Comparison of ENCODE assay signal across 26 mouse cellular contexts in genomic region chr2:38734721-38735120, GRCm38 (mm10). TPM values are rescaled to one million over a fixed set of nuclear protein-coding genes. Genes with fewer than 3 reads are reported as not detected.
DNase-seq lines count a peak whose midpoint lies in the region; ATAC-seq and TF ChIP-seq lines count a peak whose summit lies in the region.
"Had no signal": no experiment of that assay in that cellular context is flagged by ENCODE, and none has a peak within 500 bp of the region (broad histone marks: within the 10 kb centered on the region; RNA-seq: fewer than 3 reads in every experiment).

No protein-coding gene starts in this region.

- H3K27ac ChIP-seq in forebrain, embryonic 14.5 days (ENCODE audit: low read depth, low read length) = no peak overlapping the region
- H3K27ac ChIP-seq in forebrain, embryonic 13.5 days = no peak overlapping the region
- H3K27ac ChIP-seq in kidney, embryonic 14.5 days (ENCODE audit: low read depth, low read length) = no peak overlapping the region
- H3K27ac ChIP-seq in lung, embryonic 14.5 days (ENCODE audit: low read depth) = no peak overlapping the region
- H3K27ac ChIP-seq: embryonic facial prominence, embryonic 13.5 days; forebrain, embryonic 12.5 days; gastrocnemius, adult 2 months; heart, embryonic 13.5 days; hindbrain, embryonic 10.5 days; layer of hippocampus, adult 2 months; left cerebral cortex, adult 2 months; liver, embryonic 12.5 days; neural tube, embryonic 13.5 days had no signal

- no peaks in the 10 kb centered on the region for H3K9me3 ChIP-seq in forebrain, embryonic 14.5 days (replicated peaks; ENCODE audit: control insufficient read depth, low read length)
- no peaks in the 10 kb centered on the region for H3K9me3 ChIP-seq in forebrain, embryonic 13.5 days (replicated peaks)
- no peaks in the 10 kb centered on the region for H3K9me3 ChIP-seq in kidney, embryonic 14.5 days (ENCODE audit: control insufficient read depth, low read length)
- no peaks in the 10 kb centered on the region for H3K9me3 ChIP-seq in lung, embryonic 14.5 days (ENCODE audit: low read depth, low read length)
- H3K9me3 ChIP-seq: embryonic facial prominence, embryonic 13.5 days; forebrain, embryonic 12.5 days; heart, embryonic 13.5 days; hindbrain, embryonic 10.5 days; liver, embryonic 12.5 days; neural tube, embryonic 13.5 days had no signal

- no peak for ATAC-seq in forebrain, embryonic 14.5 days
- no peak for ATAC-seq in forebrain, embryonic 13.5 days
- peak; percentile 30; the same call in 1 of the 2 replicates for ATAC-seq in kidney, embryonic 14.5 days (ENCODE audit: low FRiP score, low TSS enrichment)
- no peak for ATAC-seq in lung, embryonic 14.5 days (ENCODE audit: insufficient read depth)
- ATAC-seq: hindbrain, embryonic 16.5 days; intestine, embryonic 16.5 days; liver, embryonic 12.5 days; Patski had no signal

- no peak overlapping the region for H3K9ac ChIP-seq in forebrain, embryonic 14.5 days (ENCODE audit: low read length)
- H3K9ac ChIP-seq in forebrain, embryonic 13.5 days = no peak overlapping the region
- no peak overlapping the region for H3K9ac ChIP-seq in kidney, embryonic 14.5 days (ENCODE audit: low read depth, low read length)
- H3K9ac ChIP-seq in lung, embryonic 14.5 days = no peak overlapping the region
- H3K9ac ChIP-seq: embryonic facial prominence, embryonic 13.5 days; forebrain, embryonic 12.5 days; heart, embryonic 13.5 days; liver, embryonic 12.5 days; neural tube, embryonic 13.5 days had no signal

- H3K4me1 ChIP-seq in forebrain, embryonic 14.5 days (ENCODE audit: control insufficient read depth, insufficient read depth, low read length) = 0 out of 2 replicates have a peak, but pooled peaks cover 3% of the 10 kb centered on the region
- 0 out of 2 replicates have a peak, but pooled peaks cover 5% of the 10 kb centered on the region for H3K4me1 ChIP-seq in forebrain, embryonic 13.5 days
- H3K4me1 ChIP-seq in kidney, embryonic 14.5 days (ENCODE audit: control insufficient read depth, insufficient read depth, low read length) = 0 out of 2 replicates have a peak, but pooled peaks cover 5% of the 10 kb centered on the region
- no peaks in the 10 kb centered on the region for H3K4me1 ChIP-seq in lung, embryonic 14.5 days (ENCODE audit: insufficient read depth)
- H3K4me1 ChIP-seq: embryonic facial prominence, embryonic 13.5 days had no signal

- 70% methylated on average over 5 of the region's 5 CpGs for WGBS in forebrain, embryonic 14.5 days
- 73% methylated on average over 5 of the region's 5 CpGs for WGBS in forebrain, embryonic 13.5 days
- WGBS in kidney, embryonic 14.5 days = 22% methylated on average over 5 of the region's 5 CpGs
- 45% methylated on average over 5 of the region's 5 CpGs for WGBS in lung, embryonic 14.5 days

- H3K4me3 ChIP-seq in forebrain, embryonic 14.5 days (ENCODE audit: low read depth, low read length) = no peak overlapping the region
- no peak overlapping the region for H3K4me3 ChIP-seq in forebrain, embryonic 13.5 days
- H3K4me3 ChIP-seq in kidney, embryonic 14.5 days (ENCODE audit: low read length) = no peak overlapping the region
- no peak overlapping the region for H3K4me3 ChIP-seq in lung, embryonic 14.5 days (ENCODE audit: low read depth, low read length)
- H3K4me3 ChIP-seq: embryonic facial prominence, embryonic 13.5 days; forebrain, embryonic 12.5 days; gastrocnemius, adult 2 months; heart, embryonic 13.5 days; hindbrain, embryonic 10.5 days; layer of hippocampus, adult 2 months; left cerebral cortex, adult 2 months; liver, embryonic 12.5 days; neural tube, embryonic 13.5 days had no signal

- H3K27me3 ChIP-seq in forebrain, embryonic 14.5 days (replicated peaks; ENCODE audit: control insufficient read depth, insufficient read depth, low read length) = no peaks in the 10 kb centered on the region
- no peaks in the 10 kb centered on the region for H3K27me3 ChIP-seq in forebrain, embryonic 13.5 days
- H3K27me3 ChIP-seq in kidney, embryonic 14.5 days (ENCODE audit: control insufficient read depth, insufficient read depth, low read length) = peaks cover 2% of the 10 kb centered on the region; the same call in 1 of the 2 replicates
- no peaks in the 10 kb centered on the region for H3K27me3 ChIP-seq in lung, embryonic 14.5 days (ENCODE audit: insufficient read depth, low read length)
- H3K27me3 ChIP-seq: embryonic facial prominence, embryonic 13.5 days; forebrain, embryonic 12.5 days; heart, embryonic 13.5 days; liver, embryonic 12.5 days; neural tube, embryonic 13.5 days; Patski had no signal

- peak; percentile 7 for DNase-seq in forebrain, embryonic 14.5 days (ENCODE audit: low spot score)
- DNase-seq in kidney, adult 18-20 months = no peak
- DNase-seq in lung, embryonic 14.5 days = peak; percentile 44
- DNase-seq in lung, postnatal 36 days = no peak
- peak; percentile 72 for DNase-seq in testis, postnatal 14 days (ENCODE audit: low spot score)
- DNase-seq: adrenal gland, postnatal 10 days; cerebellum, adult 11 months; cerebellum, adult 9-10 months; gastrocnemius, adult 2 months; heart, postnatal 10 days; kidney, postnatal 25 days; lung, adult 18-20 months; lung, postnatal 10 days had no signal

- no peak for TF ChIP-seq CTCF in lung, embryonic 14.5 days (IDR thresholded peaks at IDR 0.05; ENCODE audit: low read depth)

- H3K4me2 ChIP-seq in forebrain, embryonic 14.5 days (ENCODE audit: low read length) = no peak overlapping the region
- no peak overlapping the region for H3K4me2 ChIP-seq in forebrain, embryonic 13.5 days
- no peak overlapping the region for H3K4me2 ChIP-seq in kidney, embryonic 14.5 days (replicated peaks; ENCODE audit: low read depth, low read length)
- H3K4me2 ChIP-seq in lung, embryonic 14.5 days = no peak overlapping the region
- H3K4me2 ChIP-seq: embryonic facial prominence, embryonic 13.5 days; forebrain, embryonic 12.5 days; heart, embryonic 13.5 days; liver, embryonic 12.5 days; neural tube, embryonic 13.5 days had no signal

- H3K36me3 ChIP-seq in forebrain, embryonic 14.5 days (ENCODE audit: control insufficient read depth, insufficient read depth, low read length) = no peaks in the 10 kb centered on the region
- 0 out of 2 replicates have a peak, but pooled peaks cover 3% of the 10 kb centered on the region for H3K36me3 ChIP-seq in forebrain, embryonic 13.5 days (ENCODE audit: poor library complexity, severe bottlenecking)
- no peaks in the 10 kb centered on the region for H3K36me3 ChIP-seq in kidney, embryonic 14.5 days (ENCODE audit: control insufficient read depth, insufficient read depth, low read length)
- no peaks in the 10 kb centered on the region for H3K36me3 ChIP-seq in lung, embryonic 14.5 days (ENCODE audit: insufficient read depth)
- H3K36me3 ChIP-seq: embryonic facial prominence, embryonic 13.5 days; forebrain, embryonic 12.5 days had no signal

RNA-seq across cellular contexts. Expression of gene Nr5a1, which starts 20.4 kb away (rescaled TPM):
- 1.3 and 1.4 TPM in 2 replicates for polyA plus RNA-seq in forebrain, embryonic 14.5 days (2014; fragmentation: Nextera tagmentation; extraction: Ambion mirVana)
- 1.4 and 2.4 TPM in 2 replicates for polyA plus RNA-seq in forebrain, embryonic 13.5 days (2015; fragmentation: Nextera tagmentation; extraction: Ambion mirVana)
- polyA plus RNA-seq in kidney, embryonic 14.5 days (2014; fragmentation: Nextera tagmentation; extraction: Ambion mirVana) = 0.13 and 0.23 TPM in 2 replicates
- 0.14 and 0.29 TPM in 2 replicates for polyA plus RNA-seq in lung, embryonic 14.5 days (2014; fragmentation: Nextera tagmentation; extraction: Ambion mirVana)
- polyA plus RNA-seq: heart, embryonic 13.5 days; hindbrain, embryonic 16.5 days; liver, embryonic 12.5 days; Patski had no signal

Comparison
In these comparisons a context has a peak if more than half of its experiments do, and no peak if none do; other contexts are left out.
1. DNase-seq: peak in forebrain, embryonic 14.5 days (single experiment), lung, embryonic 14.5 days (single experiment) and testis, postnatal 14 days (single experiment); none in kidney, adult 18-20 months (single experiment) and lung, postnatal 36 days (single experiment).